Mouse (Mus musculus): Measurements from ENCODE around the gene Tmem242. TPM values are rescaled to one million over a fixed set of nuclear protein-coding genes. Genes with fewer than 3 reads are reported as not detected.

Tmem242 gene
- polyA plus RNA-seq, 1 experiment from 2014 or later, result 125 TPM

GRCm38 (mm10) chr17:5395454-5396205 is 44.4 kb downstream of the Tmem242 start:
- DNase-seq (ENCODE audit: extremely low spot score, low spot score), result no peak
- Histone ChIP-seq H3K4me3 (no peak overlapping the region), H3K4me1 (peaks cover 9% of the 10 kb centered on the region), H3K36me3 (replicated peaks) (no peaks in the 10 kb centered on the region), H3K27me3 (ENCODE audit: poor library complexity, severe bottlenecking) (peaks cover 45% of the 10 kb centered on the region), H3K27ac (no peak overlapping the region), H3K9me3 (peaks cover 5% of the 10 kb centered on the region; the same call in 1 of the 2 replicates)
- 88% methylated on average over 16 of the region's 16 CpGs for WGBS

GRCm38 (mm10) chr17:5390682-5391081 is 49.4 kb downstream of the Tmem242 start:
- H3K27me3 ChIP-seq (ENCODE audit: poor library complexity, severe bottlenecking), result peaks cover 12% of the 10 kb centered on the region
- peaks cover 5% of the 10 kb centered on the region; the same call in 1 of the 2 replicates for H3K9me3 ChIP-seq
- H3K4me1 ChIP-seq, result peaks cover 13% of the 10 kb centered on the region
- H3K4me3 ChIP-seq, result no peak overlapping the region
- WGBS, result 59% methylated on average over 10 of the region's 10 CpGs
- no peak overlapping the region for H3K27ac ChIP-seq
- no peaks in the 10 kb centered on the region for H3K36me3 ChIP-seq (replicated peaks)
- no peak for DNase-seq (ENCODE audit: extremely low spot score, low spot score)

GRCm38 (mm10) chr17:5388351-5388750 is 51.7 kb downstream of the Tmem242 start:
- Histone ChIP-seq H3K36me3 (replicated peaks) (no peaks in the 10 kb centered on the region), H3K9me3 (peaks cover 4% of the 10 kb centered on the region; the same call in 1 of the 2 replicates), H3K27me3 (ENCODE audit: poor library complexity, severe bottlenecking) (peaks cover 7% of the 10 kb centered on the region), H3K27ac (no peak overlapping the region), H3K4me3 (no peak overlapping the region), H3K4me1 (peaks cover 13% of the 10 kb centered on the region)
- WGBS, result 58% methylated on average over 3 of the region's 3 CpGs
- DNase-seq (ENCODE audit: extremely low spot score, low spot score), result no peak

- Histone ChIP-seq H3K36me3 (replicated peaks) (no peaks in the 10 kb centered on the region), H3K27ac (no peak overlapping the region), H3K4me3 (no peak overlapping the region), H3K4me1 (peaks cover 13% of the 10 kb centered on the region), H3K27me3 (ENCODE audit: poor library complexity, severe bottlenecking) (peaks cover 7% of the 10 kb centered on the region), H3K9me3 (no peaks in the 10 kb centered on the region)
- WGBS, result 87% methylated on average over 12 of the region's 12 CpGs
- DNase-seq (ENCODE audit: extremely low spot score, low spot score), result no peak
Measured at GRCm38 (mm10) chr17:5386885-5387545, 53.0 kb downstream of the Tmem242 start.

- H3K36me3 ChIP-seq (replicated peaks), result no peaks in the 10 kb centered on the region
- peaks cover 12% of the 10 kb centered on the region for H3K4me1 ChIP-seq
- no peaks in the 10 kb centered on the region for H3K9me3 ChIP-seq
- no peak overlapping the region for H3K27ac ChIP-seq
- no peak for DNase-seq (ENCODE audit: extremely low spot score, low spot score)
- no peak overlapping the region for H3K4me3 ChIP-seq
- H3K27me3 ChIP-seq (ENCODE audit: poor library complexity, severe bottlenecking), result peaks cover 7% of the 10 kb centered on the region
- WGBS, result 94% methylated on average over 1 of the region's 1 CpGs
Measured at GRCm38 (mm10) chr17:5385694-5386093, 54.4 kb downstream of the Tmem242 start.

GRCm38 (mm10) chr17:5377930-5378310 is 62.1 kb downstream of the Tmem242 start:
- DNase-seq (ENCODE audit: extremely low spot score, low spot score), result no peak
- 36% methylated on average over 7 of the region's 7 CpGs for WGBS

GRCm38 (mm10) chr17:5377151-5377929 is 62.7 kb downstream of the Tmem242 start:
- H3K9me3 ChIP-seq, result no peaks in the 10 kb centered on the region
- H3K4me3 ChIP-seq, result no peak overlapping the region
- DNase-seq (ENCODE audit: extremely low spot score, low spot score), result no peak
- 0 out of 2 replicates have a peak, but pooled peaks cover 5% of the 10 kb centered on the region for H3K4me1 ChIP-seq
- 33% methylated on average over 11 of the region's 11 CpGs for whole genome bisulfite sequencing
- H3K27ac ChIP-seq, result no peak overlapping the region
- 0 out of 2 replicates have a peak, but pooled peaks cover 6% of the 10 kb centered on the region for H3K27me3 ChIP-seq (ENCODE audit: poor library complexity, severe bottlenecking)
- no peaks in the 10 kb centered on the region for H3K36me3 ChIP-seq (replicated peaks)

More at GRCm38 (mm10) chr17:5377930-5378310, 62.1 kb downstream of the Tmem242 start:
- no peaks in the 10 kb centered on the region for H3K9me3 ChIP-seq
- no peaks in the 10 kb centered on the region for H3K36me3 ChIP-seq (replicated peaks)
- no peak overlapping the region for H3K4me3 ChIP-seq
- H3K27ac ChIP-seq, result no peak overlapping the region
- 0 out of 2 replicates have a peak, but pooled peaks cover 5% of the 10 kb centered on the region for H3K4me1 ChIP-seq
- 0 out of 2 replicates have a peak, but pooled peaks cover 6% of the 10 kb centered on the region for H3K27me3 ChIP-seq (ENCODE audit: poor library complexity, severe bottlenecking)

- Histone ChIP-seq H3K36me3 (replicated peaks) (no peaks in the 10 kb centered on the region), H3K4me3 (no peak overlapping the region), H3K27me3 (ENCODE audit: poor library complexity, severe bottlenecking) (0 out of 2 replicates have a peak, but pooled peaks cover 6% of the 10 kb centered on the region), H3K27ac (no peak overlapping the region), H3K4me1 (peaks cover 4% of the 10 kb centered on the region; the same call in 1 of the 2 replicates), H3K9me3 (no peaks in the 10 kb centered on the region)
- DNase-seq (ENCODE audit: extremely low spot score, low spot score), result no peak
- WGBS, result 91% methylated on average over 8 of the region's 8 CpGs
Measured at GRCm38 (mm10) chr17:5372951-5373350, 67.1 kb downstream of the Tmem242 start.

GRCm38 (mm10) chr17:5371521-5371920 is 68.5 kb downstream of the Tmem242 start:
- DNase-seq (ENCODE audit: extremely low spot score, low spot score), result no peak
- WGBS, result 77% methylated on average over 7 of the region's 7 CpGs

GRCm38 (mm10) chr17:5371032-5371431 is 69.0 kb downstream of the Tmem242 start:
- no peaks in the 10 kb centered on the region for H3K36me3 ChIP-seq (replicated peaks)
- H3K27ac ChIP-seq, result no peak overlapping the region
- DNase-seq (ENCODE audit: extremely low spot score, low spot score), result no peak
- 82% methylated on average over 4 of the region's 4 CpGs for WGBS
- no peaks in the 10 kb centered on the region; the same call in 1 of the 2 replicates for H3K4me1 ChIP-seq
- H3K4me3 ChIP-seq, result no peak overlapping the region
- no peaks in the 10 kb centered on the region for H3K9me3 ChIP-seq
- no peaks in the 10 kb centered on the region for H3K27me3 ChIP-seq (ENCODE audit: poor library complexity, severe bottlenecking)

More at GRCm38 (mm10) chr17:5371521-5371920, 68.5 kb downstream of the Tmem242 start:
- Histone ChIP-seq H3K27me3 (ENCODE audit: poor library complexity, severe bottlenecking) (0 out of 2 replicates have a peak, but pooled peaks cover 1% of the 10 kb centered on the region), H3K9me3 (no peaks in the 10 kb centered on the region), H3K4me3 (no peak overlapping the region), H3K4me1 (no peaks in the 10 kb centered on the region; the same call in 1 of the 2 replicates), H3K36me3 (replicated peaks) (no peaks in the 10 kb centered on the region), H3K27ac (no peak overlapping the region)

GRCm38 (mm10) chr17:5365992-5366398 is 74.1 kb downstream of the Tmem242 start:
- no peaks in the 10 kb centered on the region for H3K36me3 ChIP-seq (replicated peaks)
- H3K4me3 ChIP-seq, result no peak overlapping the region
- no peaks in the 10 kb centered on the region for H3K9me3 ChIP-seq
- H3K27ac ChIP-seq, result no peak overlapping the region
- DNase-seq (ENCODE audit: extremely low spot score, low spot score), result no peak
- H3K27me3 ChIP-seq (ENCODE audit: poor library complexity, severe bottlenecking), result no peaks in the 10 kb centered on the region
- WGBS, result 85% methylated on average over 8 of the region's 8 CpGs
- H3K4me1 ChIP-seq, result peaks cover 5% of the 10 kb centered on the region
